Mouse (Mus musculus): Measurements from ENCODE around the gene Itsn1. TPM values are rescaled to one million over a fixed set of nuclear protein-coding genes. Genes with fewer than 3 reads are reported as not detected.

Itsn1 gene
- polyA plus RNA-seq (2017; shearing (Covaris generic)), result 3.0 TPM

DNA sequence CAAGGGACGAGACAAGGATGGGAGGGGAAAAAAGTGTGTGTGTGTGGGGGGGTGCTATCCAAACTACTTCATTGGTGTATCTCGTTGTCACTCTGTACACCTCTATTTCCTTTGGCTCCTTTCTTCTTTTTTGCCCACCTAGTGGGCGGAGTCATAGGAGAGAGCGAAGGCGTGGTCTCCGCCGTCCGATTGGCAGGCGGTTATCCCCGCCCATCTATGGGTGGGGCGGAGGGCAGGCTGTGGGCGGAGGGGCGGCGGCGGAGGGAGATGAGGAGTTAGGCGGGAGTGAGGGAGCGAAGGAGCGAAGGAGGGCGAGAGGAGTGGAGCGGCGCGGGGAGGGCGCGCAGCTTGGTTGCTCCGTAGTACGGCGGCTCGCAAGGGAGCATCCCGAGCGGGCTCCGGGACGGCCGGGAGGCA lies at the start of gene Itsn1:
TSS of gene Itsn1 (plus strand) at position 216 of the 417 bp plus-strand sequence.

DNA sequence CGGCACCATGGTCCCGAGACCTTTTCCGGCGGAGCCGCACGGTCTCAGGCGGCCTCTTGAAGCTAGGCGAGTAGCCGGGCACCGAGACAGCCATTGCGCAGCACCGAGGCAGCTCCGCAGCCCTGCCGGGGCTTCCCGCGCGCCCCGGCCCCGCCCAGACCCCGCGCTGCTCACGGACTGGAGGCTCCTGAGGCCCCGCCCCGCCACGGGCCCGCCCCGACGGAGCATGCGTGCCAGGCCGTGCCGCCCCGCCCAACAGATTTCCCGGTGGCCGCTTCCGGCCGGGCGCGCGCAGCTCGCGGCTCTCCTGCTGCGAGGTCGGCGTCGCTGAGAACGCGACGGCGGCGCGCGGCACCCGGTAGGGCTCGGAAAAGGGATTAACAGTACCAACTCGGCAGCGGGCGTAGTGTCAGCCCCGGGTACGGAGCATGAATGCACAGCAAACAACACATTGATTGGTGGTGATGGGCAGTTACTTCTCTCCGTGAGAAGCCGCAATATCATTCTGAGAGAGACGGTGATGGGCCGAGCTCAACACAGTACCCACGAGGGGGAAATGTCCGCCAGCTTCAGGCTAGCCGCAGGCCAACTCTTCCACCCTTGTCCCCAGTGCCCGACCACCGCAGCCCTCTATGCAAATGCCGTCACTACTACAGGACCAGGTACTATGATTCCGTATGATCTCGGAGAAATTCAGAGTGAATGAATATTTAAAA lies 40.3 kb upstream of the Itsn1 start, which contains the start of gene Donson:
TSS of gene Donson (minus strand) at position 152 of the 716 bp plus-strand sequence.

DNA sequence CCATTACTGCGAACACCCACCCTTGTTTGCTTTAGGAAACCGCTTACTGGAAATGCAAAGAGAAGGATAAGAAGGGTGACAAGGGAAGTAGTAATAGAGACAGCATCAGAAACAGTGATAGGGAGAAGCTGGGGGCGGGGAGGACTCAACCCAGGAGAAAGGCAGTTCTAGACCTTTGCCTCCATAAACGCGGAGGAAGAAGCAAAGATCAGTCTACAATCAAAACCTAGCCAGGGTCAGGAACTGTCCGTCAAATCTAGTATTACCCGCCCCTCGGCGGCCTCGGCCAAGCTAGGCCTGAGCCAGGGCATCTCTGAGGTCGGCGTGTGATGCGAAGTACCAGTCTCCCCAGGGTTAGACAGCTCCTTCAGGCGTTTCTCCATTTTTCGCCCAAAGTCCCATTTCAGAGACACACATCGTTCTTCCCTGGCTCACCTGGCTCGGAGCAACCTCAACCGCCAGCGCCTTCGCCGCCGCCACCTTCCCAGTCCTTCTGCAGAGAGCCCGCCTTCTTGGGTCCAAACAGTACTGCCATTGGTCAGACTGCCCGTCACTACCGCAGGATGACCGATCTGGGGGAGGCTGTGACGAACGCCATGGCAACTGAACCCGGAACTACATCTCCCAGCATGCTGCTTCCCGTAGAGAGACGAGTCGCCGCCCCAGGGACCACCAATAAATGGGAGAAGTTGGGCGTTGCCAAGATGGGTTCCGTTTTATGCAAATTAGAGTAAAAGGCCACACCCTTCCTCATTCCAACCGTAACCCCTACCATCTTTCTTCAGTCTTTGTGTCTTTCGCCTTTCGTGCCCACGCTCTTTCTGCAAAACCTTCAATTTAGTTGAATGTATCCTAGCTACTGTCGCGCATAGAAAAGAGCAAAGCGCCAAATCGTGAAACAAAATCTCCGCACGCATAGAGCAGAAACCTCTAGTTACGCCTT lies 687 bp upstream of the Itsn1 start, which contains the start of gene Cryzl1:
TSS of gene Cryzl1 (minus strand) at position 853 of the 943 bp plus-strand sequence.

Other genes starting within 250 kb of the Itsn1 start
- gene Ifnar1, start 244.0 kb upstream of the Itsn1 start, polyA plus RNA-seq (2017; shearing (Covaris generic)), result 194 TPM
- 17.5 TPM for gene Ifngr2, start 182.2 kb upstream of the Itsn1 start, polyA plus RNA-seq (2017; shearing (Covaris generic))
- gene Tmem50b, start 131.5 kb upstream of the Itsn1 start, polyA plus RNA-seq (2017; shearing (Covaris generic)), result 38.8 TPM
- gene Dnajc28, start 110.3 kb upstream of the Itsn1 start, polyA plus RNA-seq (2017; shearing (Covaris generic)), result 4.1 TPM
- 157 TPM for gene Gart, start 82.3 kb upstream of the Itsn1 start, polyA plus RNA-seq (2017; shearing (Covaris generic))
- gene Son, start 81.8 kb upstream of the Itsn1 start, polyA plus RNA-seq (2017; shearing (Covaris generic)), result 157 TPM
- 7.3 TPM for gene Donson, start 40.5 kb upstream of the Itsn1 start, polyA plus RNA-seq (2017; shearing (Covaris generic))
- 72.6 TPM for gene Cryzl1, start 306 bp upstream of the Itsn1 start, polyA plus RNA-seq (2017; shearing (Covaris generic))